ENCODE assay signal across 9 mouse cellular contexts in genomic region chr1:137901996-137902395, GRCm38 (mm10).
DNase-seq lines count a peak whose midpoint lies in the region; ATAC-seq lines count a peak whose summit lies in the region.
"Had no signal": no experiment of that assay in that cellular context is flagged by ENCODE, and none has a peak within 500 bp of the region (broad histone marks: within the 10 kb centered on the region; RNA-seq: fewer than 3 reads in every experiment).

No protein-coding gene starts in this region.

- peak overlapping the region; percentile 86 for H3K4me3 ChIP-seq in kidney, embryonic 14.5 days (ENCODE audit: low read length)
- peak overlapping the region; percentile 75 for H3K4me3 ChIP-seq in embryonic facial prominence, embryonic 13.5 days
- H3K4me3 ChIP-seq in hindbrain, embryonic 15.5 days = peak overlapping the region; percentile 81
- peak overlapping the region; percentile 33 for H3K4me3 ChIP-seq in neural tube, embryonic 12.5 days

- H3K9ac ChIP-seq in kidney, embryonic 14.5 days (ENCODE audit: low read depth, low read length) = peak overlapping the region; percentile 31; the same call in 1 of the 2 replicates
- peak overlapping the region; percentile 62 for H3K9ac ChIP-seq in embryonic facial prominence, embryonic 13.5 days
- peak overlapping the region; percentile 33; the same call in 1 of the 2 replicates for H3K9ac ChIP-seq in hindbrain, embryonic 15.5 days
- H3K9ac ChIP-seq in neural tube, embryonic 12.5 days = peak overlapping the region; percentile 69

- peaks cover 7% of the 10 kb centered on the region; the same call in 1 of the 2 replicates for H3K36me3 ChIP-seq in kidney, embryonic 14.5 days (ENCODE audit: control insufficient read depth, insufficient read depth, low read length)
- H3K36me3 ChIP-seq in embryonic facial prominence, embryonic 13.5 days = no peaks in the 10 kb centered on the region
- H3K36me3 ChIP-seq in hindbrain, embryonic 15.5 days = no peaks in the 10 kb centered on the region
- H3K36me3 ChIP-seq in neural tube, embryonic 12.5 days = no peaks in the 10 kb centered on the region

- no peaks in the 10 kb centered on the region for H3K27me3 ChIP-seq in kidney, embryonic 14.5 days (ENCODE audit: control insufficient read depth, insufficient read depth, low read length)
- H3K27me3 ChIP-seq in embryonic facial prominence, embryonic 13.5 days = no peaks in the 10 kb centered on the region
- H3K27me3 ChIP-seq in hindbrain, embryonic 15.5 days = no peaks in the 10 kb centered on the region
- no peaks in the 10 kb centered on the region for H3K27me3 ChIP-seq in neural tube, embryonic 12.5 days (replicated peaks)

- no peak overlapping the region for H3K27ac ChIP-seq in kidney, embryonic 14.5 days (ENCODE audit: low read depth, low read length)
- peak overlapping the region; percentile 60 for H3K27ac ChIP-seq in embryonic facial prominence, embryonic 13.5 days
- peak overlapping the region; percentile 53 for H3K27ac ChIP-seq in hindbrain, embryonic 15.5 days (replicated peaks)
- no peak overlapping the region for H3K27ac ChIP-seq in neural tube, embryonic 12.5 days

- ATAC-seq in kidney, embryonic 14.5 days (ENCODE audit: low FRiP score, low TSS enrichment) = no peak
- no peak for ATAC-seq in embryonic facial prominence, embryonic 13.5 days (ENCODE audit: insufficient number of reproducible peaks, insufficient read depth, low FRiP score, low TSS enrichment, low read depth)
- no peak for ATAC-seq in hindbrain, embryonic 15.5 days (ENCODE audit: low FRiP score, low read depth)
- ATAC-seq in neural tube, embryonic 12.5 days (ENCODE audit: low FRiP score, low read depth) = no peak
- no peak for ATAC-seq in frontal cortex, adult (ENCODE audit: low TSS enrichment)

- H3K9me3 ChIP-seq in kidney, embryonic 14.5 days (ENCODE audit: control insufficient read depth, low read length) = no peaks in the 10 kb centered on the region
- H3K9me3 ChIP-seq in embryonic facial prominence, embryonic 13.5 days = no peaks in the 10 kb centered on the region
- no peaks in the 10 kb centered on the region for H3K9me3 ChIP-seq in hindbrain, embryonic 15.5 days
- no peaks in the 10 kb centered on the region for H3K9me3 ChIP-seq in neural tube, embryonic 12.5 days

- H3K4me2 ChIP-seq in kidney, embryonic 14.5 days (replicated peaks; ENCODE audit: low read depth, low read length) = peak overlapping the region; percentile 48
- H3K4me2 ChIP-seq in embryonic facial prominence, embryonic 13.5 days = peak overlapping the region; percentile 62
- H3K4me2 ChIP-seq in hindbrain, embryonic 15.5 days = peak overlapping the region; percentile 67
- peak overlapping the region; percentile 63 for H3K4me2 ChIP-seq in neural tube, embryonic 12.5 days (replicated peaks)

- no peak for DNase-seq in kidney, postnatal 25 days
- DNase-seq in spleen, postnatal 10 days (ENCODE audit: low spot score in 2 of 2) = no peak
- DNase-seq in gastrocnemius, postnatal 25 days = no peak
- DNase-seq: cerebellum, postnatal 14 days had no signal

- 71% methylated on average over 4 of the region's 4 CpGs for WGBS in kidney, embryonic 14.5 days
- WGBS in embryonic facial prominence, embryonic 13.5 days = 32% methylated on average over 4 of the region's 4 CpGs
- 25% methylated on average over 4 of the region's 4 CpGs for WGBS in hindbrain, embryonic 15.5 days
- WGBS in neural tube, embryonic 12.5 days = 38% methylated on average over 4 of the region's 4 CpGs

- H3K4me1 ChIP-seq in kidney, embryonic 14.5 days (ENCODE audit: control insufficient read depth, insufficient read depth, low read length) = peaks cover 19% of the 10 kb centered on the region; the same call in 1 of the 2 replicates
- peaks cover 34% of the 10 kb centered on the region for H3K4me1 ChIP-seq in embryonic facial prominence, embryonic 13.5 days
- H3K4me1 ChIP-seq in hindbrain, embryonic 15.5 days (replicated peaks) = peaks cover 45% of the 10 kb centered on the region
- H3K4me1 ChIP-seq in neural tube, embryonic 12.5 days = peaks cover 26% of the 10 kb centered on the region

Comparison
In these comparisons a context has a peak if more than half of its experiments do, and no peak if none do; other contexts are left out.
1. H3K27ac ChIP-seq: peak in embryonic facial prominence, embryonic 13.5 days (single experiment) and hindbrain, embryonic 15.5 days (single experiment); none in kidney, embryonic 14.5 days (single experiment) and neural tube, embryonic 12.5 days (single experiment).
2. H3K4me3 ChIP-seq: peak in every context shown above with its lines; median percentile 86 in kidney, embryonic 14.5 days; 81 in hindbrain, embryonic 15.5 days; 75 in embryonic facial prominence, embryonic 13.5 days; 33 in neural tube, embryonic 12.5 days.
3. Peak in every context shown above with its lines, with median percentiles within 50 percentile points of each other: H3K4me2 ChIP-seq and H3K9ac ChIP-seq.